Mouse (Mus musculus) adipose tissue, adult 10 weeks (tissue): ENCODE data around the gene Cyp2c69. TPM values are rescaled to one million over a fixed set of nuclear protein-coding genes. Genes with fewer than 3 reads are reported as not detected.

ENCODE experiments used
- polyA plus RNA-seq: library from polyadenylated mRNA; stranded (reverse); fragments of 350-450 nt; fragmentation: Illumina TruSeq; extraction: RNeasy Lipid Tissue Mini Kit (QIAGEN cat#74804); gene quantifications from one replicate; pipeline ENCODE4 v1.2.3, GENCODE M21; 2014; ENCODE audit warnings: low read depth, low replicate concordance

The Cyp2c69 gene
- polyA plus RNA-seq, result not detected

DNA sequence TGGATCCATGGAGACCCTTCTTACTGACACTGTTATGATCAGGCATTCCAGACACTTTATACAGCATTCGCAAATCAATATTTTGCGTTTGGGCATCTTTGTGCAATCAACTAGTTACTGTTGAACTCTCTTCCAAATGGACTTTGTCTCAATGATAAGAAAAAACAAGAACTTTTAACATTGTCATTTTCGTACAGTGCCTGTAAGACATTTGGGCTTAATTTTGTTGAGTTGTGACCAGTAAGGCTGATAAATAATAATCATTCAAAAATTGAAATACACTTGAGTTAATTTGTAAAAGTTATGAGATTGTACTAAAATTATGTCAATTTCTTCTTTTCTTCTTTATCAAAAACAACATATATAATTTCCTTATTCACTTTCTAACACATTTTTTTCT lies at the start of gene Cyp2c69:
Gene Cyp2c69, minus strand, starts transcription at position 101 of the 400 bp plus-strand sequence.

GRCm38 (mm10) chr19:39812714-39813113 lies 73.9 kb downstream of the Cyp2c69 start, which contains the start of gene Cyp2c40:
Gene Cyp2c40, minus strand, starts transcription at chr19:39812814.

Other genes with a start within 250 kb of the Cyp2c69 start
- gene Cyp2c67, start 237.7 kb downstream of the Cyp2c69 start, polyA plus RNA-seq, result not detected
- not detected for gene Cyp2c68, start 145.7 kb downstream of the Cyp2c69 start, polyA plus RNA-seq
- gene Cyp2c40, start 74.0 kb downstream of the Cyp2c69 start, polyA plus RNA-seq, result not detected
- gene Cyp2c37, start 105.6 kb upstream of the Cyp2c69 start, polyA plus RNA-seq, result not detected
- not detected for gene Cyp2c54, start 187.0 kb upstream of the Cyp2c69 start, polyA plus RNA-seq
- not detected for gene Cyp2c50, start 202.9 kb upstream of the Cyp2c69 start, polyA plus RNA-seq